Mouse (Mus musculus) cortical plate, adult 2 months (tissue): ENCODE data around the gene Tmem231. TPM values are rescaled to one million over a fixed set of nuclear protein-coding genes. Genes with fewer than 3 reads are reported as not detected.

ENCODE experiments used
- H3K27ac ChIP-seq: fragments of 200-500 bp; 2 replicates; pipeline ENCODE4 v1.5.1; 2012; ENCODE audit warnings: low read length, control low read depth, inconsistent platforms; ENCODE audit not compliant: insufficient read depth
- H3K4me1 ChIP-seq: fragments of 200-500 bp; 2 replicates; pipeline ENCODE4 v1.6.1; 2011; ENCODE audit warnings: low read length; ENCODE audit not compliant: control insufficient read depth, insufficient read depth
- H3K4me3 ChIP-seq: fragments of 200-500 bp; 2 replicates; pipeline ENCODE4 v1.5.1; 2011; ENCODE audit warnings: mild to moderate bottlenecking, low read length, control low read depth; ENCODE audit not compliant: insufficient read depth
- CTCF ChIP-seq: fragments of 200-500 bp; IDR thresholded peaks from 2 replicates; pipeline ENCODE4 v1.5.1; 2011; ENCODE audit warnings: mild to moderate bottlenecking, control low read depth, low read length; ENCODE audit not compliant: insufficient read depth; ENCODE audit errors: extremely low read depth
- POLR2A ChIP-seq: fragments of 200-500 bp; IDR thresholded peaks from 2 replicates; pipeline ENCODE4 v1.6.1; 2011; ENCODE audit warnings: mild to moderate bottlenecking, low read length, control low read depth; ENCODE audit not compliant: insufficient read depth; ENCODE audit errors: extremely low read depth
- polyA plus RNA-seq: library from polyadenylated mRNA; depleted of rRNA; stranded (reverse); fragments of >200 nt; gene quantifications from 2 replicates; pipeline ENCODE4 v1.2.3, GENCODE M21; 2012

Gene Tmem231
- polyA plus RNA-seq, 1 experiment = 11.8 TPM

GRCm38 (mm10) chr8:111937184-111937583 lies 3.5 kb upstream of the Tmem231 start:
- TF ChIP-seq CTCF = no peak
- no peak for TF ChIP-seq POLR2A
- H3K4me3 ChIP-seq = no peak overlapping the region

GRCm38 (mm10) chr8:111934201-111934600 lies 520 bp upstream of the Tmem231 start:
- TF ChIP-seq CTCF (no peak), POLR2A (no peak)
- Histone ChIP-seq H3K4me3 (no peak overlapping the region; the same call in 1 of the 2 replicates), H3K4me1 (no peaks in the 10 kb centered on the region; the same call in 1 of the 2 replicates), H3K27ac (no peak overlapping the region)

More at GRCm38 (mm10) chr8:111937184-111937583, 3.5 kb upstream of the Tmem231 start:
- Histone ChIP-seq H3K27ac (no peak overlapping the region), H3K4me1 (peaks cover under 1% of the 10 kb centered on the region; the same call in 1 of the 2 replicates)

- Histone ChIP-seq H3K4me1 (no peaks in the 10 kb centered on the region; the same call in 1 of the 2 replicates), H3K4me3 (peak overlapping the region; percentile 50), H3K27ac (no peak overlapping the region)
- TF ChIP-seq CTCF (no peak), POLR2A (no peak)
Measured at GRCm38 (mm10) chr8:111932580-111933336, 923 bp downstream of the Tmem231 start.

- H3K27ac ChIP-seq = no peak overlapping the region
- H3K4me3 ChIP-seq = no peak overlapping the region
- TF ChIP-seq CTCF = no peak
- TF ChIP-seq POLR2A = no peak
- H3K4me1 ChIP-seq = no peaks in the 10 kb centered on the region; the same call in 1 of the 2 replicates
Measured at GRCm38 (mm10) chr8:111931721-111932120, 2.0 kb downstream of the Tmem231 start.

GRCm38 (mm10) chr8:111929648-111930344 lies 3.9 kb downstream of the Tmem231 start:
- Histone ChIP-seq H3K27ac (no peak overlapping the region), H3K4me3 (no peak overlapping the region), H3K4me1 (no peaks in the 10 kb centered on the region; the same call in 1 of the 2 replicates)
- TF ChIP-seq POLR2A (no peak), CTCF (no peak)

GRCm38 (mm10) chr8:111924976-111925375 lies 8.7 kb downstream of the Tmem231 start:
- Histone ChIP-seq H3K27ac (no peak overlapping the region), H3K4me1 (no peaks in the 10 kb centered on the region), H3K4me3 (no peak overlapping the region)
- TF ChIP-seq POLR2A (no peak), CTCF (no peak)

- TF ChIP-seq POLR2A = no peak
- peak; percentile 64 for TF ChIP-seq CTCF
- no peak overlapping the region for H3K27ac ChIP-seq
- H3K4me3 ChIP-seq = peak overlapping the region; percentile 58
- no peaks in the 10 kb centered on the region for H3K4me1 ChIP-seq
Measured at GRCm38 (mm10) chr8:111923383-111923804, 10.3 kb downstream of the Tmem231 start.

- no peaks in the 10 kb centered on the region for H3K4me1 ChIP-seq
- TF ChIP-seq CTCF = no peak
- no peak for TF ChIP-seq POLR2A
- no peak overlapping the region for H3K4me3 ChIP-seq
Measured at GRCm38 (mm10) chr8:111920971-111921370, 12.7 kb downstream of the Tmem231 start.

GRCm38 (mm10) chr8:111919663-111920062 lies 14.0 kb downstream of the Tmem231 start:
- no peak overlapping the region for H3K27ac ChIP-seq
- TF ChIP-seq POLR2A (no peak), CTCF (0 out of 2 replicates have a peak, but pooled peaks have one; percentile 4)

More at GRCm38 (mm10) chr8:111920971-111921370, 12.7 kb downstream of the Tmem231 start:
- no peak overlapping the region for H3K27ac ChIP-seq

GRCm38 (mm10) chr8:111912860-111913432 lies 20.7 kb downstream of the Tmem231 start:
- Histone ChIP-seq H3K4me3 (no peak overlapping the region), H3K4me1 (no peaks in the 10 kb centered on the region), H3K27ac (no peak overlapping the region)
- TF ChIP-seq POLR2A = no peak
- TF ChIP-seq CTCF = peak; percentile 34

More at GRCm38 (mm10) chr8:111919663-111920062, 14.0 kb downstream of the Tmem231 start:
- Histone ChIP-seq H3K4me3 (no peak overlapping the region), H3K4me1 (no peaks in the 10 kb centered on the region)
